Mouse (Mus musculus): Measurements from ENCODE around the gene Tax1bp3.

Gene Tax1bp3

DNA sequence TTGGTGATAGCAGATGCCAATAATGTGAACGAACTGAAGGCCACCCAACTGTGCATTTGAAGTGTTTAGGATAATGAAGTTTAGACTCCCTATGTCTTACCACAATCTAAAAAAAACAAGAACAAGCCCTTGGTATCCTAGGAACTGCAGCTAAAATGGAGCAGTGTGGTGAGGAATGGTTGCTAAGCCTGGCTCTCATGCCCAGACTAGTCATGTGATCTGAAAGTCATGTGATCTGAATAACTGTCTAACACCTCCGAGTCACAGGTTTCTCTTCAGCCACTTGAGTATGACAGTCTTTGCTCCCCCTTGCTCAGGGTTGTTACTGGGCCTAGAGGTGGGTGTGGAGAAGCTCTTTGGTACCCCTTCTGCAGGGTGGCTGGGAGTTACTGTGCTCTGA is 55.6 kb downstream of the Tax1bp3 start:
- no peak for DNase-seq (ENCODE audit: low spot score)
